Mouse (Mus musculus): ENCODE measurements at regions not wholly inside any gene's neighbourhood (a gene's known extent, or its start where the extent isn't known, plus 50 kb on each side); places are given as distances from the start of the nearest gene placed in this dataset.

GRCm38 (mm10) chr15:96183069-96183468 lies 104.2 kb upstream of the Arid2 start:
- H3K27ac ChIP-seq (ENCODE audit: low read length), result no peak overlapping the region
- H3K4me2 ChIP-seq (ENCODE audit: low read depth, low read length), result no peak overlapping the region
- H3K4me1 ChIP-seq (ENCODE audit: control insufficient read depth, insufficient read depth, low read length), result peaks cover 15% of the 10 kb centered on the region
- H3K27me3 ChIP-seq (ENCODE audit: control insufficient read depth, insufficient read depth, low read length), result no peaks in the 10 kb centered on the region
- peaks cover 3% of the 10 kb centered on the region; the same call in 1 of the 2 replicates for H3K9me3 ChIP-seq (replicated peaks; ENCODE audit: control insufficient read depth, low read length)
- H3K36me3 ChIP-seq (ENCODE audit: control insufficient read depth, insufficient read depth), result no peaks in the 10 kb centered on the region
- ATAC-seq (replicated peaks; ENCODE audit: extremely low read depth, insufficient read depth, low FRiP score), result no peak
- no peak overlapping the region for H3K4me3 ChIP-seq (ENCODE audit: low read length)
- H3K9ac ChIP-seq (ENCODE audit: low read length), result no peak overlapping the region
- 68% methylated on average over 6 of the region's 6 CpGs for WGBS

GRCm38 (mm10) chr15:96184666-96185065 lies 102.7 kb upstream of the Arid2 start:
- WGBS, result 68% methylated on average over 8 of the region's 8 CpGs
- H3K9ac ChIP-seq (ENCODE audit: low read length), result no peak overlapping the region
- peak overlapping the region; percentile 94 for H3K27ac ChIP-seq (ENCODE audit: low read length)
- H3K4me2 ChIP-seq (ENCODE audit: low read depth, low read length), result no peak overlapping the region
- 0 out of 2 replicates have a peak, but pooled peaks have one; percentile 4 for ATAC-seq (replicated peaks; ENCODE audit: extremely low read depth, insufficient read depth, low FRiP score)
- peaks cover 3% of the 10 kb centered on the region; the same call in 1 of the 2 replicates for H3K9me3 ChIP-seq (replicated peaks; ENCODE audit: control insufficient read depth, low read length)
- no peaks in the 10 kb centered on the region for H3K36me3 ChIP-seq (ENCODE audit: control insufficient read depth, insufficient read depth)
- no peaks in the 10 kb centered on the region for H3K27me3 ChIP-seq (ENCODE audit: control insufficient read depth, insufficient read depth, low read length)
- no peak overlapping the region for H3K4me3 ChIP-seq (ENCODE audit: low read length)
- H3K4me1 ChIP-seq (ENCODE audit: control insufficient read depth, insufficient read depth, low read length), result peaks cover 15% of the 10 kb centered on the region

- Histone ChIP-seq H3K9ac (ENCODE audit: low read length) (peak overlapping the region; percentile 41), H3K9me3 (replicated peaks; ENCODE audit: control insufficient read depth, low read length) (peaks cover 3% of the 10 kb centered on the region; the same call in 1 of the 2 replicates), H3K36me3 (ENCODE audit: control insufficient read depth, insufficient read depth) (no peaks in the 10 kb centered on the region), H3K27ac (ENCODE audit: low read length) (peak overlapping the region; percentile 94), H3K4me1 (ENCODE audit: control insufficient read depth, insufficient read depth, low read length) (peaks cover 15% of the 10 kb centered on the region), H3K27me3 (ENCODE audit: control insufficient read depth, insufficient read depth, low read length) (no peaks in the 10 kb centered on the region), H3K4me2 (ENCODE audit: low read depth, low read length) (peak overlapping the region; percentile 43), H3K4me3 (ENCODE audit: low read length) (0 out of 2 replicates have a peak overlapping the region, but pooled peaks have one; percentile 3)
- peak; percentile 86 for ATAC-seq (replicated peaks; ENCODE audit: extremely low read depth, insufficient read depth, low FRiP score)
- 15% methylated on average over 4 of the region's 4 CpGs for WGBS
Measured at GRCm38 (mm10) chr15:96185429-96185828, 101.9 kb upstream of the Arid2 start.

- Histone ChIP-seq H3K4me3 (ENCODE audit: low read length) (no peak overlapping the region), H3K4me1 (ENCODE audit: control insufficient read depth, insufficient read depth, low read length) (peaks cover 15% of the 10 kb centered on the region), H3K9me3 (replicated peaks; ENCODE audit: control insufficient read depth, low read length) (peaks cover 3% of the 10 kb centered on the region; the same call in 1 of the 2 replicates), H3K27ac (ENCODE audit: low read length) (peak overlapping the region; percentile 94), H3K36me3 (ENCODE audit: control insufficient read depth, insufficient read depth) (no peaks in the 10 kb centered on the region), H3K27me3 (ENCODE audit: control insufficient read depth, insufficient read depth, low read length) (no peaks in the 10 kb centered on the region), H3K4me2 (ENCODE audit: low read depth, low read length) (peak overlapping the region; percentile 43; the same call in 1 of the 2 replicates), H3K9ac (ENCODE audit: low read length) (peak overlapping the region; percentile 37; the same call in 1 of the 2 replicates)
- 13% methylated on average over 5 of the region's 6 CpGs for WGBS
- peak; percentile 16 for ATAC-seq (replicated peaks; ENCODE audit: extremely low read depth, insufficient read depth, low FRiP score)
Measured at GRCm38 (mm10) chr15:96185901-96186300, 101.4 kb upstream of the Arid2 start.

GRCm38 (mm10) chr15:96189551-96189950 lies 97.8 kb upstream of the Arid2 start:
- Histone ChIP-seq H3K9ac (ENCODE audit: low read length) (no peak overlapping the region), H3K9me3 (replicated peaks; ENCODE audit: control insufficient read depth, low read length) (0 out of 2 replicates have a peak, but pooled peaks cover 5% of the 10 kb centered on the region), H3K36me3 (ENCODE audit: control insufficient read depth, insufficient read depth) (no peaks in the 10 kb centered on the region), H3K4me2 (ENCODE audit: low read depth, low read length) (no peak overlapping the region), H3K4me3 (ENCODE audit: low read length) (no peak overlapping the region), H3K4me1 (ENCODE audit: control insufficient read depth, insufficient read depth, low read length) (peaks cover 15% of the 10 kb centered on the region), H3K27ac (ENCODE audit: low read length) (no peak overlapping the region), H3K27me3 (ENCODE audit: control insufficient read depth, insufficient read depth, low read length) (no peaks in the 10 kb centered on the region)
- WGBS, result 54% methylated on average over 2 of the region's 2 CpGs
- ATAC-seq (replicated peaks; ENCODE audit: extremely low read depth, insufficient read depth, low FRiP score), result no peak

GRCm38 (mm10) chr15:96197413-96197812 lies 89.9 kb upstream of the Arid2 start:
- 72% methylated on average over 10 of the region's 10 CpGs for WGBS
- no peak overlapping the region for H3K27ac ChIP-seq (ENCODE audit: low read length)

GRCm38 (mm10) chr15:96197932-96198331 lies 89.4 kb upstream of the Arid2 start:
- no peaks in the 10 kb centered on the region for H3K36me3 ChIP-seq (ENCODE audit: control insufficient read depth, insufficient read depth)
- WGBS, result 53% methylated on average over 5 of the region's 5 CpGs
- no peak overlapping the region for H3K4me2 ChIP-seq (ENCODE audit: low read depth, low read length)
- H3K9ac ChIP-seq (ENCODE audit: low read length), result no peak overlapping the region
- no peaks in the 10 kb centered on the region for H3K9me3 ChIP-seq (replicated peaks; ENCODE audit: control insufficient read depth, low read length)
- H3K4me1 ChIP-seq (ENCODE audit: control insufficient read depth, insufficient read depth, low read length), result peaks cover 15% of the 10 kb centered on the region
- H3K27ac ChIP-seq (ENCODE audit: low read length), result no peak overlapping the region
- H3K27me3 ChIP-seq (ENCODE audit: control insufficient read depth, insufficient read depth, low read length), result no peaks in the 10 kb centered on the region
- no peak overlapping the region for H3K4me3 ChIP-seq (ENCODE audit: low read length)
- no peak for ATAC-seq (replicated peaks; ENCODE audit: extremely low read depth, insufficient read depth, low FRiP score)

More at GRCm38 (mm10) chr15:96197413-96197812, 89.9 kb upstream of the Arid2 start:
- no peak for ATAC-seq (replicated peaks; ENCODE audit: extremely low read depth, insufficient read depth, low FRiP score)
- Histone ChIP-seq H3K27me3 (ENCODE audit: control insufficient read depth, insufficient read depth, low read length) (no peaks in the 10 kb centered on the region), H3K4me3 (ENCODE audit: low read length) (peak overlapping the region; percentile 14; the same call in 1 of the 2 replicates), H3K9ac (ENCODE audit: low read length) (no peak overlapping the region), H3K4me2 (ENCODE audit: low read depth, low read length) (no peak overlapping the region; the same call in 1 of the 2 replicates), H3K4me1 (ENCODE audit: control insufficient read depth, insufficient read depth, low read length) (peaks cover 14% of the 10 kb centered on the region), H3K9me3 (replicated peaks; ENCODE audit: control insufficient read depth, low read length) (0 out of 2 replicates have a peak, but pooled peaks cover 2% of the 10 kb centered on the region), H3K36me3 (ENCODE audit: control insufficient read depth, insufficient read depth) (no peaks in the 10 kb centered on the region)

- Histone ChIP-seq H3K4me1 (ENCODE audit: control insufficient read depth, insufficient read depth, low read length) (peaks cover 15% of the 10 kb centered on the region), H3K9me3 (replicated peaks; ENCODE audit: control insufficient read depth, low read length) (no peaks in the 10 kb centered on the region), H3K9ac (ENCODE audit: low read length) (no peak overlapping the region), H3K4me3 (ENCODE audit: low read length) (no peak overlapping the region), H3K4me2 (ENCODE audit: low read depth, low read length) (no peak overlapping the region), H3K27me3 (ENCODE audit: control insufficient read depth, insufficient read depth, low read length) (no peaks in the 10 kb centered on the region), H3K36me3 (ENCODE audit: control insufficient read depth, insufficient read depth) (no peaks in the 10 kb centered on the region), H3K27ac (ENCODE audit: low read length) (no peak overlapping the region)
- WGBS, result 28% methylated on average over 3 of the region's 3 CpGs
- ATAC-seq (replicated peaks; ENCODE audit: extremely low read depth, insufficient read depth, low FRiP score), result no peak
Measured at GRCm38 (mm10) chr15:96201273-96201672, 86.0 kb upstream of the Arid2 start.

GRCm38 (mm10) chr15:96201701-96202460 lies 85.4 kb upstream of the Arid2 start:
- Histone ChIP-seq H3K4me2 (ENCODE audit: low read depth, low read length) (no peak overlapping the region), H3K4me1 (ENCODE audit: control insufficient read depth, insufficient read depth, low read length) (peaks cover 15% of the 10 kb centered on the region), H3K9ac (ENCODE audit: low read length) (no peak overlapping the region), H3K4me3 (ENCODE audit: low read length) (no peak overlapping the region), H3K36me3 (ENCODE audit: control insufficient read depth, insufficient read depth) (no peaks in the 10 kb centered on the region), H3K9me3 (replicated peaks; ENCODE audit: control insufficient read depth, low read length) (no peaks in the 10 kb centered on the region), H3K27ac (ENCODE audit: low read length) (no peak overlapping the region), H3K27me3 (ENCODE audit: control insufficient read depth, insufficient read depth, low read length) (no peaks in the 10 kb centered on the region)
- WGBS, result 79% methylated on average over 10 of the region's 10 CpGs
- ATAC-seq (replicated peaks; ENCODE audit: extremely low read depth, insufficient read depth, low FRiP score), result no peak

Data from heart, embryonic 16.5 days (tissue).